Mouse (Mus musculus) kidney, adult 2 months (tissue): ENCODE results near the gene Arhgap29. TPM values are rescaled to one million over a fixed set of nuclear protein-coding genes. Genes with fewer than 3 reads are reported as not detected.
A peak's percentile ranks its signal among the peaks of the same experiment; 100 is the strongest.

Experiments used
- DNase-seq: peaks from one replicate; pipeline ENCODE4 v3.0.0; 2021
- H3K27ac ChIP-seq: fragments of 200-500 bp; 2 replicates; pipeline ENCODE4 v1.5.1; 2012; ENCODE audit warnings: low read depth, low read length, control low read depth, inconsistent platforms; ENCODE audit not compliant: insufficient read depth
- H3K27me3 ChIP-seq: fragments of 200-500 bp; replicated peaks from 2 replicates; pipeline ENCODE4 v1.6.1; 2012; ENCODE audit warnings: mild to moderate bottlenecking, moderate library complexity, low read length, inconsistent platforms; ENCODE audit not compliant: control insufficient read depth, insufficient read depth
- H3K36me3 ChIP-seq: fragments of 200-500 bp; 2 replicates; pipeline ENCODE4 v1.6.1; 2012; ENCODE audit warnings: mild to moderate bottlenecking, moderate library complexity, low read length, inconsistent platforms; ENCODE audit not compliant: control insufficient read depth, insufficient read depth
- H3K4me1 ChIP-seq: fragments of 200-500 bp; 2 replicates; pipeline ENCODE4 v1.6.1; 2011; ENCODE audit warnings: low read length; ENCODE audit not compliant: control insufficient read depth, insufficient read depth
- H3K4me3 ChIP-seq: fragments of 200-500 bp; 2 replicates; pipeline ENCODE4 v1.5.1; 2011; ENCODE audit warnings: mild to moderate bottlenecking, low read depth, low read length, control low read depth; ENCODE audit not compliant: insufficient read depth
- CTCF ChIP-seq: fragments of 200-500 bp; conservative IDR thresholded peaks from 2 replicates; pipeline ENCODE4 v1.5.1; 2011; ENCODE audit warnings: low read depth, mild to moderate bottlenecking, control low read depth, low read length, moderate library complexity, mixed read lengths; ENCODE audit not compliant: insufficient read depth, insufficient read length
- POLR2A ChIP-seq: fragments of 200-500 bp; IDR thresholded peaks from one replicate; pipeline ENCODE4 v1.6.1; 2011; ENCODE audit warnings: low read depth, low read length, control low read depth
- WGBS: fragments of 180-500 bp; shearing (Covaris S2); methylation state at CpG from one replicate; pipeline ENCODE4 v1.1.7; 2018; 5-methylcytosine and 5-hydroxymethylcytosine counted together
- polyA plus RNA-seq: library from polyadenylated mRNA; depleted of rRNA; stranded (reverse); fragments of >200 nt; gene quantifications from 2 replicates; pipeline ENCODE4 v1.2.3, GENCODE M21; 2012

The Arhgap29 gene
- polyA plus RNA-seq, 1 experiment = 28.4 TPM

GRCm38 (mm10) chr3:121927601-121928000, 24.7 kb upstream of the Arhgap29 start:
- no peaks in the 10 kb centered on the region for H3K36me3 ChIP-seq
- H3K27ac ChIP-seq = no peak overlapping the region
- no peak for TF ChIP-seq POLR2A
- no peak for TF ChIP-seq CTCF
- WGBS = 90% methylated on average over 3 of the region's 3 CpGs
- H3K4me1 ChIP-seq = no peaks in the 10 kb centered on the region
- H3K27me3 ChIP-seq = no peaks in the 10 kb centered on the region
- no peak for DNase-seq
- no peak overlapping the region for H3K4me3 ChIP-seq

GRCm38 (mm10) chr3:121932815-121933214, 19.5 kb upstream of the Arhgap29 start:
- Histone ChIP-seq H3K27ac (no peak overlapping the region), H3K36me3 (no peaks in the 10 kb centered on the region), H3K4me3 (no peak overlapping the region), H3K4me1 (0 out of 2 replicates have a peak, but pooled peaks cover 4% of the 10 kb centered on the region), H3K27me3 (no peaks in the 10 kb centered on the region)
- DNase-seq = no peak
- WGBS = 94% methylated on average over 4 of the region's 4 CpGs
- TF ChIP-seq CTCF = no peak
- no peak for TF ChIP-seq POLR2A

GRCm38 (mm10) chr3:121936241-121936640, 16.1 kb upstream of the Arhgap29 start:
- H3K4me3 ChIP-seq = no peak overlapping the region
- H3K4me1 ChIP-seq = peaks cover 7% of the 10 kb centered on the region
- H3K27me3 ChIP-seq = no peaks in the 10 kb centered on the region
- DNase-seq = peak; percentile 39
- H3K27ac ChIP-seq = no peak overlapping the region
- TF ChIP-seq CTCF = no peak
- no peak for TF ChIP-seq POLR2A
- 48% methylated on average over 2 of the region's 2 CpGs for WGBS
- H3K36me3 ChIP-seq = no peaks in the 10 kb centered on the region

- Histone ChIP-seq H3K4me3 (no peak overlapping the region), H3K27ac (no peak overlapping the region), H3K4me1 (peaks cover 9% of the 10 kb centered on the region), H3K36me3 (no peaks in the 10 kb centered on the region), H3K27me3 (no peaks in the 10 kb centered on the region)
- 87% methylated on average over 6 of the region's 6 CpGs for WGBS
- no peak for DNase-seq
- TF ChIP-seq POLR2A (no peak), CTCF (no peak)
Observed at GRCm38 (mm10) chr3:121937036-121937435, 15.3 kb upstream of the Arhgap29 start.

GRCm38 (mm10) chr3:121939658-121940057, 12.7 kb upstream of the Arhgap29 start:
- TF ChIP-seq POLR2A (no peak), CTCF (no peak)
- H3K36me3 ChIP-seq = no peaks in the 10 kb centered on the region
- H3K27ac ChIP-seq = no peak overlapping the region
- H3K27me3 ChIP-seq = no peaks in the 10 kb centered on the region
- H3K4me3 ChIP-seq = no peak overlapping the region
- H3K4me1 ChIP-seq = peaks cover 9% of the 10 kb centered on the region
- no peak for DNase-seq
- WGBS = 84% methylated on average over 1 of the region's 1 CpGs

GRCm38 (mm10) chr3:121940094-121940889, 12.0 kb upstream of the Arhgap29 start:
- TF ChIP-seq CTCF (no peak), POLR2A (no peak)
- 74% methylated on average over 8 of the region's 8 CpGs for WGBS
- DNase-seq = no peak
- H3K27ac ChIP-seq = no peak overlapping the region
- no peak overlapping the region for H3K4me3 ChIP-seq
- no peaks in the 10 kb centered on the region for H3K36me3 ChIP-seq
- H3K27me3 ChIP-seq = no peaks in the 10 kb centered on the region
- H3K4me1 ChIP-seq = peaks cover 9% of the 10 kb centered on the region

- no peak for TF ChIP-seq POLR2A
- no peak for TF ChIP-seq CTCF
- peaks cover 5% of the 10 kb centered on the region for H3K4me1 ChIP-seq
- DNase-seq = peak; percentile 16
- H3K27ac ChIP-seq = no peak overlapping the region
- no peaks in the 10 kb centered on the region for H3K36me3 ChIP-seq
- no peaks in the 10 kb centered on the region for H3K27me3 ChIP-seq
- 76% methylated on average over 11 of the region's 11 CpGs for WGBS
- no peak overlapping the region for H3K4me3 ChIP-seq
Observed at GRCm38 (mm10) chr3:121941204-121941745, 11.1 kb upstream of the Arhgap29 start.
